Mouse (Mus musculus) forebrain, postnatal 0 days (tissue): Measurements from ENCODE around the gene Gdf5. TPM values are rescaled to one million over a fixed set of nuclear protein-coding genes. Genes with fewer than 3 reads are reported as not detected.

Experiments used
- ATAC-seq: fragments of 200-750 bp; cut with Nextera tagmentation; 2 replicates; pipeline ENCODE4 v1.8.0; 2017; ENCODE audit warnings: mild to moderate bottlenecking, moderate library complexity
- DNase-seq: peaks from one replicate; pipeline ENCODE4 v3.0.0-alpha.2; 2015
- H3K27ac ChIP-seq: fragments of 300-500 bp; sonication (generic); 2 replicates; pipeline ENCODE4 v1.5.1; 2014; ENCODE audit warnings: low read depth, mild to moderate bottlenecking, antibody characterized with exemption, low read length, moderate library complexity, mixed read lengths
- H3K27me3 ChIP-seq: fragments of 300-500 bp; sonication (generic); 2 replicates; pipeline ENCODE4 v1.6.1; 2014; ENCODE audit warnings: mild to moderate bottlenecking, low read length, mixed read lengths; ENCODE audit not compliant: insufficient read depth
- H3K36me3 ChIP-seq: fragments of 300-500 bp; sonication (generic); 2 replicates; pipeline ENCODE4 v1.6.1; 2014; ENCODE audit warnings: mild to moderate bottlenecking, moderate library complexity; ENCODE audit not compliant: insufficient read depth
- H3K4me1 ChIP-seq: fragments of 300-500 bp; sonication (generic); 2 replicates; pipeline ENCODE4 v1.6.1; 2014; ENCODE audit warnings: antibody characterized with exemption; ENCODE audit not compliant: insufficient read depth
- H3K4me2 ChIP-seq: fragments of 300-500 bp; sonication (generic); 2 replicates; pipeline ENCODE4 v1.6.1; 2014; ENCODE audit warnings: low read depth, mild to moderate bottlenecking, moderate library complexity
- H3K4me3 ChIP-seq: fragments of 300-500 bp; sonication (generic); 2 replicates; pipeline ENCODE4 v1.5.1; 2014; ENCODE audit warnings: low read depth, low read length, mixed read lengths
- H3K9ac ChIP-seq: fragments of 300-500 bp; sonication (generic); 2 replicates; pipeline ENCODE4 v1.6.1; 2014; ENCODE audit warnings: mild to moderate bottlenecking
- H3K9me3 ChIP-seq: fragments of 300-500 bp; sonication (generic); 2 replicates; pipeline ENCODE4 v1.6.1; 2016; ENCODE audit warnings: low read length
- CTCF ChIP-seq: sonication (generic); IDR thresholded peaks from 2 replicates; pipeline ENCODE4 v1.5.1; 2016; ENCODE audit warnings: antibody characterized with exemption, control low read depth, low read depth
- WGBS: fragments of 180-500 bp; shearing (Covaris S2); extraction: QIAGEN DNeasy Blood & Tissue Kit; methylation state at CpG from one replicate; pipeline ENCODE4 v1.1.7; 2014; 5-methylcytosine and 5-hydroxymethylcytosine counted together
- polyA plus RNA-seq: library from polyadenylated mRNA; unstranded; fragments of >200 nt; fragmentation: Nextera tagmentation; extraction: Ambion mirVana; gene quantifications from 2 replicates; pipeline ENCODE4 v1.2.1, GENCODE M21; 2015
- total RNA-seq: library from RNA; depleted of rRNA; stranded (reverse); fragments of >200 nt; gene quantifications from 2 replicates; pipeline ENCODE4 v1.2.3, GENCODE M21; 2014

Gene Gdf5
- total and polyA plus RNA-seq, 2 experiments from 2014 or later = 3.8 to 3.9 TPM

DNA sequence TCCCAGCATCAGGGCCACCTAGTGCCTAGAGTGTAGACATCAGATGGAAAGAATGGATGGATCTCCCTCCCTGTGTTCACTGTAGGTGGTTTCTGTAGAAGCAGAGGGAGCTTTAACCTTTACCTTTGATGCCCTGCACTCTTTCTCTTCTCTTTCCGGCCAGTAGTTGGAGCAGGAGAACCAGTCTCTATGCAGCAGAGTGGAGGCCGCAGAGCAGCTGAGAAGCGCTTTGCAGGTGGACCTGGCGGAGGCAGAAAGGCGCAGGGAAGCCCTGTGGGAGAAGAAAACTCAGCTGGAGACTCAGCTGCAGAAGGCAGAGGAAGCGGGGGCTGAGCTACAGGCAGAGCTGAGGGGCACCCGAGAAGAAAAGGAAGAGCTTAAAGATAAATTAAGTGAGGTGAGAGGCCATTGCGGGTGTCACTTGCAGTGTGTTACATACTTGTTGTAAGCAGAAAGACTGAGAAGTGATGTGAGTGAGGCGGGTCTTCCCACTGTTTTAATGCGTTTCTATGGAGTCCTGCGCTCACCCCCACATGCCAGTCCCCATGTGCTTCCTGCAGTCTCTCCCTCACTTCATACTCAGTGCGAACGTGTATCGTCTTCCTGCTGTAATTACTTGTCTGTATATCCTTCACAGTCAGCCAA lies 29.0 kb upstream of the Gdf5 start:
- no peaks in the 10 kb centered on the region for H3K9me3 ChIP-seq
- no peak overlapping the region for H3K4me2 ChIP-seq
- ATAC-seq (no peak), DNase-seq (no peak)
- H3K36me3 ChIP-seq = peaks cover 84% of the 10 kb centered on the region
- H3K4me1 ChIP-seq = no peaks in the 10 kb centered on the region
- H3K9ac ChIP-seq = no peak overlapping the region
- no peak overlapping the region for H3K4me3 ChIP-seq
- WGBS = 82% methylated on average over 14 of the region's 14 CpGs
- TF ChIP-seq CTCF = peak; percentile 16; the same call in 1 of the 2 replicates
- no peaks in the 10 kb centered on the region for H3K27me3 ChIP-seq
- no peak overlapping the region for H3K27ac ChIP-seq

DNA sequence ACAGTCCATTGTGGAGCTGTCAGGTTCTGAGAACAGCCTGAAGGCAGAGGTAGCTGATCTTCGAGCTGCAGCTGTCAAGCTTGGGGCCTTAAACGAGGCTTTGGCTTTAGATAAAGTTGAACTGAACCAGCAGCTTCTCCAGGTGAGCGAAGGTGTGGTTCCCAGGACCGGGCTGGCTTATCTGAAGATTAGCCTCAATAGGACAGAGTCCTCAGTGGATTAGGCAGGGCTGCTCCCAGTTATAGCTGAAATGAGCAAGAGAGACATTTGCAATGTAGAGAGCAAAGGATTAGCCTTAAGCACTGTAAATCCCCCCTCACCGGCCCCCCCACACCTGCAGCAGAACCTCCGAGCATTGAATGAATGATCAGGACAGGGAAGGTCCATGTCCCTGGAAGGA lies 28.2 kb upstream of the Gdf5 start:
- ATAC-seq (no peak), DNase-seq (no peak)
- Histone ChIP-seq H3K27ac (no peak overlapping the region), H3K27me3 (no peaks in the 10 kb centered on the region), H3K9ac (no peak overlapping the region), H3K4me1 (no peaks in the 10 kb centered on the region), H3K36me3 (peaks cover 85% of the 10 kb centered on the region), H3K9me3 (no peaks in the 10 kb centered on the region), H3K4me3 (no peak overlapping the region), H3K4me2 (no peak overlapping the region)
- no peak for TF ChIP-seq CTCF
- 82% methylated on average over 6 of the region's 6 CpGs for WGBS

DNA sequence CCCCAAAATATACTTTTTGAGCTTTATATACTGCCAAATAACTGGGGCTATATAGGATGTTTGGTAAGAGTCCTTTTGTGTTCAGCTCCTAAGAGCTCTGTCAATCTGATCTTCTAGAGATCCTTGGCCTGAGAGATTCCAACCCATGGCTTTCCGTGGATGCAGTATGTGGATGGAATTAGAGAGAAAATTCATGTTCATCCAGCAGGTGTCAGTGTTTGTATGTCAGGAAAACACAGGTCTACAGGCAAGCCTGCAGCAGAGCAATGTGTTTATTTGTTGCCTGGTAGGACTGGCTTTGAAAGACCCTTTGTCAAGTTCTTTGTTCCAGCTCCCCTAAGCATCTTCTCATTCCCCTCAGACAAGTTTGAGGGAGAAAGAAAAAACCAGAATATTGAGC lies 17.8 kb upstream of the Gdf5 start:
- peak; percentile 74 for ATAC-seq
- H3K9me3 ChIP-seq = no peaks in the 10 kb centered on the region
- no peak overlapping the region for H3K27ac ChIP-seq
- no peak overlapping the region for H3K4me2 ChIP-seq
- H3K36me3 ChIP-seq = peaks cover 51% of the 10 kb centered on the region
- no peak overlapping the region for H3K9ac ChIP-seq
- no peak overlapping the region for H3K4me3 ChIP-seq
- WGBS = 19% methylated on average over 1 of the region's 1 CpGs
- DNase-seq = peak; percentile 61
- H3K27me3 ChIP-seq = no peaks in the 10 kb centered on the region
- no peaks in the 10 kb centered on the region for H3K4me1 ChIP-seq
- peak; percentile 72 for TF ChIP-seq CTCF

DNA sequence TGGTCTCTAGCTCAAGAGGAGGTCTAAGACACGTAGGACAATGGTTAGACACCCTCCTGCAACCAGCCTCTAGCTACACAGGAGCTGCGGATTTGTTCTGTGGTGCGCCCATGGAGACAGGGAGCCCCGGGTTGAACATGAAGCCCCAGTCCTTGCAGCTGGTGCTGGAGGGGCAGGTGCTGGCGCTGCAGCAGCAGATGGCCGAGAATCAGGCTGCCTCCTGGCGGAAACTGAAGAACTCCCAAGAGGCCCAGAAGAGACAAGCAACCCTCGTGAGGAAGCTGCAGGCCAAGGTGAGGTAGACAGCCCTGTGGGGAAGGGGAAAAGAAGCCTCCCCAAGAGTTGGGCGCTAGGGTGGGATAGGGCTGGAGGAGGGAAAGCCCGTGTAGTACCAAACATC lies 16.7 kb upstream of the Gdf5 start:
- Histone ChIP-seq H3K27ac (no peak overlapping the region), H3K9me3 (no peaks in the 10 kb centered on the region), H3K4me2 (no peak overlapping the region), H3K36me3 (peaks cover 40% of the 10 kb centered on the region), H3K27me3 (no peaks in the 10 kb centered on the region), H3K4me1 (0 out of 2 replicates have a peak, but pooled peaks cover 4% of the 10 kb centered on the region), H3K9ac (no peak overlapping the region), H3K4me3 (no peak overlapping the region)
- no peak for TF ChIP-seq CTCF
- no peak for ATAC-seq
- DNase-seq = no peak
- 80% methylated on average over 10 of the region's 10 CpGs for WGBS

DNA sequence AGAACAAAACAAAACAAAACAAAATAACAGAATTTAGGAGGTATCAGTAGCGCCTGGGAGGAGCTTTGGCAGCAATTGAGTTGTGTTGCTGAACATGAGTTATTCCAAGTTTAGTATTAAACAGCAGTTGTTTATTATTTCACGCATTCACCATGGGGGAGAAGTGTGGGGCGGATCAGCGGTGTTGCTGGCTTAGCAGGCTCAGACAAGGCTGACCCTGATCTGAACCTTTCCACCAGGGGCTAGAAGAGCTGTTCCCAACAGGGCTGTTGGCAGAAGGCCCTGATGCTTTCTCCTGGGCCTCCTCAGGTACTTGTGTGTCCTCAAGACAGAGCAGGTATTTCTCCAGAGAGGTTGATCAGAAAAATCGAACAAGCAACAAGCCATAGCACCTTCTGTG lies 14.8 kb upstream of the Gdf5 start:
- Histone ChIP-seq H3K36me3 (peaks cover 26% of the 10 kb centered on the region), H3K9me3 (no peaks in the 10 kb centered on the region), H3K4me2 (no peak overlapping the region), H3K9ac (no peak overlapping the region), H3K27me3 (no peaks in the 10 kb centered on the region), H3K4me1 (0 out of 2 replicates have a peak, but pooled peaks cover 4% of the 10 kb centered on the region), H3K27ac (no peak overlapping the region), H3K4me3 (no peak overlapping the region)
- ATAC-seq (no peak), DNase-seq (no peak)
- 88% methylated on average over 5 of the region's 5 CpGs for WGBS
- no peak for TF ChIP-seq CTCF

DNA sequence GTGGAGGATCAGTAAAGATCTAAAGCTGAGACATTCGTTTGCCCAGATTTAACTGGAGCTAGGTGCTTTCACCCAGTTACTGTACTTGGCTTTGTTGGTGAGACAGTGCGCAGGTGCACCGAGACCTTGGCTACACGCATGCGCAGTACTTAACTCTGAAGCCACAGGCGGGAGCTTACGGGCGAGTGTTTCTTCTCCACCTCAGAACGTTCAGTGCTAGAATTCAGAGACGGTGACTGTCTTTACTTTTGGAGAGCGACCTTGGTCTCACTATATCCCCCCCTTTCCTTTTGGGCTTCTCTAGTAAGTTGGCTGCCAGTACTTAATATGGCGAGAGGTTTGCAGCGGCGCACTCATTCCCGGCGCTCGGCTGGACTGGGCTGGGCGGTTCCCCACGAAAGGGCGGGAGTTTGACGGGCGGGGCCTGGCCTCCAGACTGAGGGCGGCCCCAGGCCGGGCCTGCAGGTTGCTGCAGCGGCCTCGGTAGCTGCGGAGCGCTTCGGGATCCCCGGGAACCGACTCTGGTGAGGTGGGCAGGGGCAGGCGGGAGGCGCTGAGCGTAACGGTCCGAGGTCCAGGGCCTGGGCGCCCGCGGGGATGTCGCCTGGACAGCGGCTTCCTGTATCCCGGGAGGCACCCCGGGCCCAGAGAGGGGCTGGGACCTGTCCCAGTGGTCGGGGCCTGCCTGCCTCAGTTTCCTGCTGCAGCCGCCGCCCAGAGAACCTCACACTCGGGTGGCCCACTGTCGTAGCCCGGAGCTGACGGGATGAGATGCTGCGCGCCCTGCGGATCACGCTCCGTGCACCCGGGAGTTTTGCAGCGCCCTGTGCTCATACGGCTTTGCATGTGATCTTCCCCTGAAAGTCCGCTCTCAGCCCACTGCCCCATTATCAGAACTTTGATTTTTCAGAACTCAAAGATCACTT lies 11.2 kb upstream of the Gdf5 start, which contains the start of gene Cep250:
Cep250 (plus strand) TSS at position 325 of the 926 bp plus-strand sequence.
- peak within 1 kb of the TSS; percentile 87 for H3K9ac ChIP-seq
- WGBS = under 1% methylated on average over 54 of the region's 59 CpGs
- H3K4me2 ChIP-seq = peak within 1 kb of the TSS; percentile 64
- DNase-seq (peak; percentile 97), ATAC-seq (peak; percentile 96)
- no peak for TF ChIP-seq CTCF
- peak within 1 kb of the TSS; percentile 64 for H3K4me3 ChIP-seq
- no peaks in the 10 kb centered on the region for H3K9me3 ChIP-seq
- H3K36me3 ChIP-seq = no peaks in the 10 kb centered on the region
- no peaks in the 10 kb centered on the region for H3K27me3 ChIP-seq
- H3K4me1 ChIP-seq = 0 out of 2 replicates have a peak, but pooled peaks cover 4% of the 10 kb centered on the region
- peak within 1 kb of the TSS; percentile 86 for H3K27ac ChIP-seq

DNA sequence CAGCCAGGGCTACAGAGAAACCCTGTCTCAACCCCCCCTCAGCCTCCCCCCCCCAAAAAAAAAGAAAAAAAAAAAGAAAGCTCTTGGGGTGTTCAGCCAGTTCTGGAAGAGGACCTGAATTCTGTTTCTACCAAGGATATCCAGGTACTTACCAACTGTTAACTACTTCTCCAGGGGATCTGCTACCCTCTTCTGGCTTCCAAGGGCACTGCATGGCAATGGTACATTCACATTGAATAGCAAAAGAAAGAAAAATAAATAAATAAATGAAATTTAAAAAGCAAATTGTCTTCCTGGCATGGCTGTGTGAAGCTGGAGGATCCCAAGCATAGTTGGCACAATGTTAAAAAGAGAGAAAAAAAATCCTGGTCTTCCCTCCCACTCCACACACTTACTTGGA lies 6.8 kb upstream of the Gdf5 start:
- peak; percentile 75 for TF ChIP-seq CTCF
- no peaks in the 10 kb centered on the region for H3K4me1 ChIP-seq
- H3K4me2 ChIP-seq = no peak overlapping the region
- H3K9me3 ChIP-seq = no peaks in the 10 kb centered on the region
- H3K27ac ChIP-seq = no peak overlapping the region
- peak; percentile 79 for DNase-seq
- H3K4me3 ChIP-seq = no peak overlapping the region
- H3K36me3 ChIP-seq = no peaks in the 10 kb centered on the region
- H3K9ac ChIP-seq = no peak overlapping the region
- no peaks in the 10 kb centered on the region for H3K27me3 ChIP-seq
- ATAC-seq = peak; percentile 28; the same call in 1 of the 2 replicates
